Mouse (Mus musculus): ENCODE data around the gene Bcl10. TPM values are rescaled to one million over a fixed set of nuclear protein-coding genes. Genes with fewer than 3 reads are reported as not detected.
"Not testable (repeated sequence)": the region's sequence is repeated elsewhere in the genome, so short reads cannot be mapped to it uniquely, and the experiment has no call there.

Bcl10 gene
- polyA plus RNA-seq, 1 experiment from 2014 or later: 44.1 TPM

DNA sequence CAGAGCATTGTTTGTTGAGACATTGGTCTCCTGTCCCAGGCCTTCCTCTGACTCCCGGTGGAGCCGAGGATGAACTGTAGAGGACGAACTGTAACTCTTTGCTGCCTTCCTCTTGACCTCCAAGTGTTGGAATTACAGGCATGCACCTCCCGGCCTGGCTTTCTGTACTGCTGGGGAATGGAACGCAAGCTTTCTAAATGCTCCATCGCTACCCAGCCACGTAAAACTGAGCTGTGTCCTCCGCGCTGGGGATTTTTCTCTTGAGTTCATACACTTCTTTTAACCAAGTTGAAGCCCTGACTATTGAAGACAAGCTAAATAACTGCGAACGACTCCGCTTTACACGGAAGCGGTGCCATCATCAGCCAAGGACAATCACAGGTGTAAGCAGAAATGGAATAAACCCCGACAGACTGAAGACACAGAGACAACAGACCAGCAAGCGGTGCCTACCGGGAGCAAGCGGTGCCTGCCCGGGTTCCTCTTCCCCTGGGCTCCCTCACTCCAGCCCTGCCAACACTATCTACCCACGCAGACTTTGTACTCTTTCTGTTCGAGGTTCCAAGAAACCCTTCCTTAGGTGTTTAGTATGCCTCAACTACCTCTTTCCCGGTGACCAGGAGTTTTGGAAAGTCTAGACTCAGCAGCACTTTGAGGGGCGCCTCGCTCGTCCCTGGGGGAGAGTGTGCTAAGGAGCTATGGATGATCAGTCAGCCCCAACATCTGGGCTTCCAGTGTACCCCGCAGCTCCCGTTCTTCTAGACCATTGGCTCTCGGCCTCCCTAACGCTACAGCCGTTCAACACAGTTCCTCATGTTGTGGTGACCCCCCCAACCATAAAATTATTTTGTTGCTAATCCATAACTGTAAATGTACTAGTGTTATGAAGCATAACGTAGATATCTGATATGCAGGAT lies 40.8 kb downstream of the Bcl10 start:
- WGBS: 11% methylated on average over 31 of the region's 31 CpGs
- peaks cover 48% of the 10 kb centered on the region for H3K27me3 ChIP-seq (replicated peaks; ENCODE audit: low read depth, poor library complexity, severe bottlenecking)
- H3K4me1 ChIP-seq: peaks cover 27% of the 10 kb centered on the region
- peak; percentile 47 for DNase-seq (ENCODE audit: low spot score)
- peaks cover 4% of the 10 kb centered on the region; the same call in 1 of the 2 replicates for H3K9me3 ChIP-seq
- peak overlapping the region; percentile 51; the same call in 1 of the 2 replicates for H3K27ac ChIP-seq (replicated peaks)
- H3K4me3 ChIP-seq: peak overlapping the region; percentile 27
- no peaks in the 10 kb centered on the region for H3K36me3 ChIP-seq (replicated peaks)

DNA sequence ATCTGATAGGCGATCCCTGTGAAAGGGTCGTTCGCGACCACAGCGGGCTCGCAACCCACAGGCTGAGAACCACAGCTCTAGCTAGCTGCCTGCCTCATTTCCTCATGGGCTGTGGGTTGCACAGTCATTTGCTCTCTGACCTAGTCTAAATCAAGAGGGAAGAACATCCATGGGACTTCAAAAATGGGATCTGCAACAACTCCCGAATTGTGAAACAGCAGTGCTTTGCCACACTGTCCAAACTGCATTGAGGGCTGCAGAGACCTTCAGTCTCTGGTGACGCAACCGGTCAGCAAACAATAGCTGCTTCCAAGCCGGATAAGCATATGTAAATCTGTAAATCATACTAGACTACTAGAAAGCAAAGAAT lies 41.4 kb downstream of the Bcl10 start:
- DNase-seq (ENCODE audit: low spot score): no peak
- H3K36me3 ChIP-seq (replicated peaks): no peaks in the 10 kb centered on the region

DNA sequence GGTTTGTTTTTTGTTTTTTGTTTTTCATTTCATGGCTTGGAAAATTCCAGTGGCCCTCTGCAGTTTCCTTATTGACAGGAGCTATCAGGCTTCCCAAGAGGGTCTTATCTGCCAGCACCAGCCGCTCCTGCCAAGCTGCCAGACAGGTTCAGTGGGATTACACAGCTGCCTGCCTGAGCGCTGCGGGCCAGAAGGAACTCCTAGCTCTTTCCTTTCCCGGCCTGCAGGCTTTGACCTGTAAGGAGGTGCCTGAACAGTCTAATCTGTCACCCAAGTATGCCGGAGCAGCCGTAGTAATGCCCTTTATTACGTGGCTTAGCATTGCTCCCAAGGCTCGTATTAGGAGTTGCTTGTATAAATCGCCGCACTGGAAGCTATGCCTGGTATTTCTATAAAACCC lies 41.9 kb downstream of the Bcl10 start:
- H3K4me1 ChIP-seq: peaks cover 33% of the 10 kb centered on the region
- H3K27me3 ChIP-seq (replicated peaks; ENCODE audit: low read depth, poor library complexity, severe bottlenecking): peaks cover 48% of the 10 kb centered on the region
- H3K9me3 ChIP-seq: no peaks in the 10 kb centered on the region
- no peak overlapping the region; the same call in 1 of the 2 replicates for H3K4me3 ChIP-seq
- no peaks in the 10 kb centered on the region for H3K36me3 ChIP-seq (replicated peaks)
- DNase-seq (ENCODE audit: low spot score): peak; percentile 78
- WGBS: 11% methylated on average over 10 of the region's 10 CpGs
- no peak overlapping the region for H3K27ac ChIP-seq (replicated peaks)

More for the DNA sequence above, 41.4 kb downstream of the Bcl10 start:
- H3K27me3 ChIP-seq (replicated peaks; ENCODE audit: low read depth, poor library complexity, severe bottlenecking): peaks cover 48% of the 10 kb centered on the region
- WGBS: 15% methylated on average over 10 of the region's 10 CpGs
- peaks cover 28% of the 10 kb centered on the region for H3K4me1 ChIP-seq
- H3K27ac ChIP-seq (replicated peaks): peak overlapping the region; percentile 51
- peak overlapping the region; percentile 27 for H3K4me3 ChIP-seq
- H3K9me3 ChIP-seq: no peaks in the 10 kb centered on the region

- not testable (repeated sequence) for H3K4me3 ChIP-seq; H3K36me3 ChIP-seq (replicated peaks); H3K9me3 ChIP-seq; H3K27ac ChIP-seq (replicated peaks); DNase-seq (ENCODE audit: low spot score)
- WGBS: 67% methylated on average over 3 of the region's 3 CpGs
- Histone ChIP-seq H3K27me3 (replicated peaks; ENCODE audit: low read depth, poor library complexity, severe bottlenecking) (peaks cover 48% of the 10 kb centered on the region), H3K4me1 (peaks cover 34% of the 10 kb centered on the region)
Measured at GRCm38 (mm10) chr3:145965583-145965982, 43.0 kb downstream of the Bcl10 start.

- WGBS: 91% methylated on average over 5 of the region's 5 CpGs
- DNase-seq (ENCODE audit: low spot score): no peak
- no peak overlapping the region for H3K27ac ChIP-seq (replicated peaks)
- no peak overlapping the region for H3K4me3 ChIP-seq
- peaks cover 39% of the 10 kb centered on the region for H3K4me1 ChIP-seq
- no peaks in the 10 kb centered on the region for H3K36me3 ChIP-seq (replicated peaks)
- H3K9me3 ChIP-seq: no peaks in the 10 kb centered on the region
- H3K27me3 ChIP-seq (replicated peaks; ENCODE audit: low read depth, poor library complexity, severe bottlenecking): peaks cover 39% of the 10 kb centered on the region
Measured at GRCm38 (mm10) chr3:145966806-145967205, 44.2 kb downstream of the Bcl10 start.

GRCm38 (mm10) chr3:145969031-145969501 lies 46.5 kb downstream of the Bcl10 start:
- H3K36me3 ChIP-seq (replicated peaks): no peaks in the 10 kb centered on the region; the same call in 1 of the 2 replicates
- no peak overlapping the region for H3K4me3 ChIP-seq
- peaks cover 17% of the 10 kb centered on the region for H3K27me3 ChIP-seq (replicated peaks; ENCODE audit: low read depth, poor library complexity, severe bottlenecking)
- 0 out of 2 replicates have a peak overlapping the region, but pooled peaks have one; percentile 5 for H3K27ac ChIP-seq (replicated peaks)
- H3K9me3 ChIP-seq: peaks cover 5% of the 10 kb centered on the region
- 37% methylated on average over 14 of the region's 14 CpGs for WGBS
- peak; percentile 47 for DNase-seq (ENCODE audit: low spot score)
- H3K4me1 ChIP-seq: peaks cover 22% of the 10 kb centered on the region

DNA sequence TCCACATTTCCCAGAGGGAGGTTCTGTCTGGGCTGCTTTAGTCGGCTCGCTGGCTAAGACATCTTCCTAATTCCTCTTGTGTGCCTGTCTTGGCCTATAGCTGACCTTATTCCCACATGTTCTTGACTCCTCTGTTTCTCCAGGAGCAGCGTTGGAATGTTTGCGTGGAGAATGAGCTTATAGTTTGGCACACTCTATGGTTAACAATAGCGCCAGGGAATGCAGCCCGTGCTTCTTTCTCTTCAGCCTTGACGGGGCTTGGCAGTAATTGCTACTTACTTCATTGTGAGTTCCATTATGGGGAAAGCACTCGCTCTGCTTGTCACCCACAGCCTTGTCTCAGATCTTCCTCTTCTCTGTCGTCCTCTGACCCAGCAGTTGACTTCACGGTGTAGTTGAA lies 48.9 kb downstream of the Bcl10 start:
- peaks cover 13% of the 10 kb centered on the region for H3K9me3 ChIP-seq
- WGBS: 72% methylated on average over 10 of the region's 10 CpGs
- no peak for DNase-seq (ENCODE audit: low spot score)
- H3K27ac ChIP-seq (replicated peaks): no peak overlapping the region
- no peaks in the 10 kb centered on the region; the same call in 1 of the 2 replicates for H3K36me3 ChIP-seq (replicated peaks)
- no peaks in the 10 kb centered on the region for H3K27me3 ChIP-seq (replicated peaks; ENCODE audit: low read depth, poor library complexity, severe bottlenecking)
- H3K4me3 ChIP-seq: no peak overlapping the region
- H3K4me1 ChIP-seq: peaks cover 12% of the 10 kb centered on the region

GRCm38 (mm10) chr3:145974986-145975385 lies 52.4 kb downstream of the Bcl10 start:
- Histone ChIP-seq H3K9me3 (peaks cover 20% of the 10 kb centered on the region), H3K4me1 (peaks cover 5% of the 10 kb centered on the region; the same call in 1 of the 2 replicates), H3K27ac (replicated peaks) (no peak overlapping the region), H3K27me3 (replicated peaks; ENCODE audit: low read depth, poor library complexity, severe bottlenecking) (no peaks in the 10 kb centered on the region), H3K36me3 (replicated peaks) (no peaks in the 10 kb centered on the region; the same call in 1 of the 2 replicates), H3K4me3 (no peak overlapping the region)
- WGBS: 93% methylated on average over 7 of the region's 7 CpGs
- no peak for DNase-seq (ENCODE audit: low spot score)

Other genes starting within 250 kb of the Bcl10 start
- gene Ddah1, start 164.1 kb upstream of the Bcl10 start, polyA plus RNA-seq (2016; fragmentation: Nextera tagmentation; extraction: Ambion mirVana): 16.5 and 22.4 TPM in 2 replicates
- gene 2410004B18Rik, start 15.2 kb downstream of the Bcl10 start, polyA plus RNA-seq (2016; fragmentation: Nextera tagmentation; extraction: Ambion mirVana): 51.1 and 53.1 TPM in 2 replicates
- gene Syde2, start 65.1 kb downstream of the Bcl10 start, polyA plus RNA-seq (2016; fragmentation: Nextera tagmentation; extraction: Ambion mirVana): 1.4 TPM in 2 replicates
- gene Wdr63, start 185.3 kb downstream of the Bcl10 start, polyA plus RNA-seq (2016; fragmentation: Nextera tagmentation; extraction: Ambion mirVana): 0.24 and 0.40 TPM in 2 replicates
- 8.7 and 8.8 TPM in 2 replicates for gene Mcoln3, start 194.6 kb downstream of the Bcl10 start, polyA plus RNA-seq (2016; fragmentation: Nextera tagmentation; extraction: Ambion mirVana)
- gene Mcoln2, start 227.0 kb downstream of the Bcl10 start, polyA plus RNA-seq (2016; fragmentation: Nextera tagmentation; extraction: Ambion mirVana): 0.12 and 0.18 TPM in 2 replicates

All from embryonic facial prominence, embryonic 10.5 days (tissue).